Mouse (Mus musculus): ENCODE data around the gene Lzts2. TPM values are rescaled to one million over a fixed set of nuclear protein-coding genes. Genes with fewer than 3 reads are reported as not detected.

Lzts2 gene
- 56.9 and 63.2 TPM in 2 replicates for polyA plus RNA-seq (2015; fragmentation: Nextera tagmentation; extraction: Ambion mirVana)

DNA sequence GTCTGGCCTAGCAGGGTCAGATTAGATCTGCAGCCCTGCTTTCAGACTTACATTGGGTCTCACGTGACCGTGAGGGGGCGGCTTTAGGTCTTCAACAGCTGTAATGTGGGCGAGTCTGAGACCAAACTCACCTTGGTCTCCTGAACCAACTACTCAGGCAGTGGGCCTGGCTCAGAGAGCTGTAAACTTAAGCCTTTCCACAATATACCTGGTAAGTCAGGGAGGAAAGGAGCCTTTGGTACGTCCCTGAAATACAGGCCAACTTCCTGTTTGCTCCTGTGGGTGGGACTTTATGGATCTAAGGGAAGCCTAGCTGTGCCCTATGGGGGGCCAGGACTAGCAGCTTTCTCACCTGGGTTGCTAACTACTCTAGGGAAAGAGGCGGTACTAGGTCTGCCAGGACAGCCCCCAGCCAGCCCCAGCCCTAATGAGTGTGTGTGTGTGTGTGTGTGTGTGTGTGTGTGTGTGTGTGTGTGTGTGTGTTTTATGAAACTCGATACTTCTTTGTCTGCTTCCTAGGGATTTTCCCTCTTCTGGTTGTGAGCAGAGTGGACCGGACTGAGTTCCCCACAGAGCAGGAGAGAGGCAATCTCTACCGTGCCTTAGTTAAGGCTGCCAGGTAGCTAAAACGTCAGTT, at the start of gene Lzts2:
Gene Lzts2, plus strand, starts transcription at position 80 of the 637 bp plus-strand sequence.
- H3K27me3 ChIP-seq (replicated peaks), result no peaks in the 10 kb centered on the region
- peak within 1 kb of the TSS; percentile 63 for H3K4me3 ChIP-seq (replicated peaks)
- peaks cover 22% of the 10 kb centered on the region for H3K4me1 ChIP-seq (replicated peaks)
- 10% methylated on average over 10 of the region's 10 CpGs for WGBS
- H3K27ac ChIP-seq, result peak within 1 kb of the TSS; percentile 99
- peak within 1 kb of the TSS; percentile 83 for H3K4me2 ChIP-seq (replicated peaks)
- ATAC-seq, result peak; percentile 63
- H3K36me3 ChIP-seq, result peaks cover 19% of the 10 kb centered on the region
- peak within 1 kb of the TSS; percentile 76 for H3K9ac ChIP-seq
- H3K9me3 ChIP-seq, result no peaks in the 10 kb centered on the region

DNA sequence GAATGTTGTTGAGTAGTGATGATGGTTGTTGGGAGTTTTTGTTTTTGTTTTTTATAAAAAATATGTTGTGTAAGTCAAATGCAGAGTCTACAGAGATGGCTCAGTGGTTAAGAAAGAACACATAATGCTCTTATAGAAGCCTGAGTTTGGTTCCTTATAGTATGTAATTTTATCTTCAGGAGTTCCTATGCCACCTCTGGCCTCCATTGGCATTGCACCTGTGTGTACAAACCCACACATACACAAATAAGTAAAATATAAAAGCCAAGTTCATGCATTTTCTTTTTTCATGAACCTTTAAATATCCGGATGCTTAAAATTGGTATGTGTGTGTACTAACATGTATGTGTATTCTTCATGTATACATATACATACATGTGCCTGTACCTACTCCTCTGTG, 48.2 kb upstream of the Lzts2 start:
- Histone ChIP-seq H3K36me3 (peaks cover 48% of the 10 kb centered on the region), H3K4me1 (replicated peaks) (no peaks in the 10 kb centered on the region), H3K4me2 (replicated peaks) (no peak overlapping the region), H3K27ac (no peak overlapping the region), H3K9ac (no peak overlapping the region), H3K9me3 (no peaks in the 10 kb centered on the region), H3K27me3 (replicated peaks) (no peaks in the 10 kb centered on the region), H3K4me3 (replicated peaks) (no peak overlapping the region)
- WGBS, result 92% methylated on average over 1 of the region's 1 CpGs
- no peak for ATAC-seq

DNA sequence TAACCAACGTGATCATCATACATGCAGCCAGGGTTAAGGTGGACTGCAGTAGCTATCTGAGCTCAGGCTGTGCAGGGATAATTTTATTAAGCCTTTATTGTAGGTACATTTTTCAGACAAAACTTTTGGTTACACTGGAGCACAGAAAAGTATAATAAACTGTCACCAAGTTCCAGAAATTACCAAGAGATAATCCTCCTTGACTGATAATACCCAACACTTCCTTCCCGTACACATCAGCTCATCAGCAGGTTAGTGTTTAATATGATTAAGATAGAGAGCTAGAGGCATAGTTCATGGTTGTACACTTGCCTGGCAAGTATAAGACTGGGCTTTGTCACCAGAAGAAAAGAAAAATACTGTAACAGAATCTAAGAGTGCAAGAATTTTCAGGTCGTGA, 45.9 kb upstream of the Lzts2 start:
- Histone ChIP-seq H3K4me1 (replicated peaks) (no peaks in the 10 kb centered on the region), H3K9me3 (no peaks in the 10 kb centered on the region), H3K27me3 (replicated peaks) (no peaks in the 10 kb centered on the region), H3K27ac (no peak overlapping the region), H3K4me2 (replicated peaks) (no peak overlapping the region), H3K4me3 (replicated peaks) (no peak overlapping the region), H3K9ac (no peak overlapping the region), H3K36me3 (peaks cover 47% of the 10 kb centered on the region)
- WGBS, result 81% methylated on average over 3 of the region's 3 CpGs
- ATAC-seq, result no peak

DNA sequence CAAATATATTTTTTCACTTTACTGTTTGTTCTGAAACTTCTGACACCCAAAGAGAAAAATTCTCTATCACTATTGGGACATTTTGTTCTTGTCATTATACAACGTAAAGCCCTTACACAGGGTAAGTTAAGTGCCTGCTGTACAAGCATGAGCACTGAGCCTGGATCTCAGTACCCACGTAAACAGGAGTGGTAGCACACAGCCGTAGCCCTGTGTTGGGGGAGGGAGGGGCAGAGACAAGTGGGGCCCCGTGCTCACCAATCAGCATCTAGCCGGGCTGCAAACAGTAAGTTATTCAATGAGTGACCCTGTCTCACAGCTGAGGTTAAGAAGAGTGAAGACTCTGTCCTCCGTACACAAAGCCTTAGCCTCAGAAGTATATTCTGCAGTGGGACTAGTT, 37.6 kb upstream of the Lzts2 start:
- Histone ChIP-seq H3K9me3 (no peaks in the 10 kb centered on the region), H3K9ac (no peak overlapping the region), H3K4me3 (replicated peaks) (no peak overlapping the region), H3K4me2 (replicated peaks) (no peak overlapping the region), H3K4me1 (replicated peaks) (no peaks in the 10 kb centered on the region), H3K27ac (no peak overlapping the region), H3K27me3 (replicated peaks) (no peaks in the 10 kb centered on the region), H3K36me3 (peaks cover 48% of the 10 kb centered on the region)
- no peak for ATAC-seq
- WGBS, result 75% methylated on average over 6 of the region's 6 CpGs

DNA sequence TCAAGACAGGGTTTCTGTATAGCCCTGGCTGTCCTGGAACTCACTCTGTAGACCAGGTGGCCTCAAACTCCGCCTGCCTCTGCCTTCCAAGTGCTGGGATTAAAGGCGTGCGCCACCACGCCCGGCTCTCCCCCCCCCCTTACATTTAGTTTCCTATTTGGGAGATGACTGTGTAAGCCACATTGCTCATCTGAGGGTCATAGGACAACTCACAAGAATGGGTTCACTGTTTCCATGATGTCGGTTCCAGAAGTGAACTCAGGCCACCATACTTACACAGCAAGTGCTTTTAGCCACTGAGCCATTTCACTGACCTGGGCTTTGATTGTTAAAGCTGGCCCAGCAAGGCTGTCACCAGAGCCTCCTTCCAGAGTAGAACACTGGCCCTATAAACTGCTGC, 37.1 kb upstream of the Lzts2 start:
- no peaks in the 10 kb centered on the region for H3K27me3 ChIP-seq (replicated peaks)
- H3K36me3 ChIP-seq, result peaks cover 49% of the 10 kb centered on the region
- H3K4me2 ChIP-seq (replicated peaks), result no peak overlapping the region
- no peak overlapping the region for H3K27ac ChIP-seq
- no peaks in the 10 kb centered on the region for H3K9me3 ChIP-seq
- H3K4me1 ChIP-seq (replicated peaks), result no peaks in the 10 kb centered on the region
- no peak overlapping the region for H3K4me3 ChIP-seq (replicated peaks)
- no peak for ATAC-seq
- 88% methylated on average over 6 of the region's 6 CpGs for WGBS
- no peak overlapping the region for H3K9ac ChIP-seq

GRCm38 (mm10) chr19:44980787-44981186, 33.4 kb upstream of the Lzts2 start:
- Histone ChIP-seq H3K9ac (no peak overlapping the region), H3K4me2 (replicated peaks) (no peak overlapping the region), H3K27me3 (replicated peaks) (no peaks in the 10 kb centered on the region), H3K4me1 (replicated peaks) (no peaks in the 10 kb centered on the region), H3K27ac (no peak overlapping the region), H3K9me3 (no peaks in the 10 kb centered on the region), H3K4me3 (replicated peaks) (no peak overlapping the region), H3K36me3 (peaks cover 31% of the 10 kb centered on the region)
- no peak for ATAC-seq
- 81% methylated on average over 2 of the region's 2 CpGs for WGBS

DNA sequence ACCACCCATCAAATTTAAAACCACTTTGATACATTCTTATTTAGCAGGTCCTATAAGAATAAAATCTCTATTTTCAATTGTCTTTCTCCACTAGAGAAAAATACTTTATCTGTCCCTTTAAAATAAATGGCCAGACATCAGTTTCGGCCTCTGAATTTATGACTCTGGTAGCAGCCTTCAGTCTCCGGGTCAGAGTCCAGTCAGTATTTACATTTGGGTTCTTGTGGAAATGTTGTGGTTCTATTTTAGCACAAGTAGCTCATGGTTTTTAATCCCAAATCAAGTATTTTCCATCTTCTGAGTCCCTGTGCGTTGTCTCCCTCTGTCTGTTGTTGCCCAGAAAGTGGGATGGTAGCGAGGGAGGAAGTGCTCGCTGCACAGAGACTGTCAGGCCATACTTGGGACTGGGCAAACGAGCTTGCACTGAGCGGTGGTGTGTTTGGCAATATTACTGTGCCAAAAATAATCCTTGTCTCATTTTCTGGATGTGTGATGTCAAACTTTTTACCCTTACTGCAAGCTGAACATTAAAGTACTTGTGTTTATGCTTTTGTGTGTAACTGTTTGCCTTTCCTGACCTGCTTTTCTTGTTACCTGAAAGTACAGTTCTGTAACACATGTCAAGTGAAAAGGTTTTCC, 31.6 kb upstream of the Lzts2 start:
- H3K27me3 ChIP-seq (replicated peaks), result no peaks in the 10 kb centered on the region
- H3K9ac ChIP-seq, result no peak overlapping the region
- H3K4me3 ChIP-seq (replicated peaks), result no peak overlapping the region
- no peak for ATAC-seq
- no peaks in the 10 kb centered on the region for H3K9me3 ChIP-seq
- H3K4me1 ChIP-seq (replicated peaks), result peaks cover 8% of the 10 kb centered on the region
- peaks cover 21% of the 10 kb centered on the region for H3K36me3 ChIP-seq
- peak overlapping the region; percentile 66 for H3K27ac ChIP-seq
- WGBS, result 48% methylated on average over 7 of the region's 7 CpGs
- peak overlapping the region; percentile 28; the same call in 1 of the 2 replicates for H3K4me2 ChIP-seq (replicated peaks)

GRCm38 (mm10) chr19:44983366-44983765, 30.8 kb upstream of the Lzts2 start:
- WGBS, result 84% methylated on average over 6 of the region's 6 CpGs
- H3K4me1 ChIP-seq (replicated peaks), result peaks cover 8% of the 10 kb centered on the region
- H3K4me3 ChIP-seq (replicated peaks), result no peak overlapping the region
- no peaks in the 10 kb centered on the region for H3K9me3 ChIP-seq
- no peak overlapping the region for H3K9ac ChIP-seq
- H3K27ac ChIP-seq, result peak overlapping the region; percentile 64; the same call in 1 of the 2 replicates
- no peak for ATAC-seq
- peaks cover 17% of the 10 kb centered on the region for H3K36me3 ChIP-seq
- H3K4me2 ChIP-seq (replicated peaks), result no peak overlapping the region
- H3K27me3 ChIP-seq (replicated peaks), result no peaks in the 10 kb centered on the region

GRCm38 (mm10) chr19:44984420-44984819, 29.8 kb upstream of the Lzts2 start:
- 90% methylated on average over 4 of the region's 4 CpGs for WGBS
- H3K27ac ChIP-seq, result peak overlapping the region; percentile 77

DNA sequence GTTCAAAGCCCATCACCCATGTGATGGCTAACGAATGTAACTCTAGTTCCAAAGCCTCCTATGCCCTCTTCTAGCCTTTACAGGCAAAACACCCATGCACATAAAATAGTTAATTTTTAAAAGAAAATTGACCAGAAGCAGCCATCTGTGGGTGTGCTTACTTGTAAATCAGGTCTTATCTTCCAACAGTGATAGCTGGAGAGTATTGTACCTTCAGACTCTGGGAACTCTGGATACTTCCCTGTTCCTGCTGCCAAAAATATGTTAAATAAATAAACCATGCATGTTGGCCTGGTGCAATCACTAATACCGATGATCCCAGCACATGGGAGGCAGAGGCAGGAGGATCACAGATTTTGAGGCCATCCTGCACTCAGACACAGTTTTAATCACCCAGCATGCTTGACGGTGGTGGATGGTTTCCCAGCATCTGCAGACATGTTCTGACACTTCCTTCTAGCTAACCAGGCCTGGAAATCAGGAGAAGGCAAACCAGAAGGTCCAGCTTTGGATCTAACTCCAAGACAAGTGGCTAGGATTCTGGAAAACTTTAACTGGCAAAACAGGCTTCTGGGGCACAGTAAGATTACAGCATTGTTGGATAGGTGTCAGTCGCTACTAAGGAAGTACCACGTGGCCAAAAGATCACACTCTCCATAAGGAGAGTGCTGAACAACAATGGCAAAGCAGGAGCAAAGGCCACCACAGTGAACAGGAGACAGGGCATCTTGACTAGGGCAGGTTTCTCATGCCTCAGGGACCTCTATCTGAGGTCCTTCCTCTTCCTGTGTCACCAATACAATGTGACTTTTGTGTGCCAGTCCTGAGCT, 28.8 kb upstream of the Lzts2 start:
- whole genome bisulfite sequencing, result 35% methylated on average over 5 of the region's 5 CpGs

More at GRCm38 (mm10) chr19:44984420-44984819, 29.8 kb upstream of the Lzts2 start:
- Histone ChIP-seq H3K4me2 (replicated peaks) (no peak overlapping the region), H3K9me3 (no peaks in the 10 kb centered on the region), H3K27me3 (replicated peaks) (no peaks in the 10 kb centered on the region), H3K4me1 (replicated peaks) (peaks cover 10% of the 10 kb centered on the region), H3K4me3 (replicated peaks) (no peak overlapping the region), H3K36me3 (peaks cover 12% of the 10 kb centered on the region), H3K9ac (no peak overlapping the region)
- ATAC-seq, result no peak

DNA sequence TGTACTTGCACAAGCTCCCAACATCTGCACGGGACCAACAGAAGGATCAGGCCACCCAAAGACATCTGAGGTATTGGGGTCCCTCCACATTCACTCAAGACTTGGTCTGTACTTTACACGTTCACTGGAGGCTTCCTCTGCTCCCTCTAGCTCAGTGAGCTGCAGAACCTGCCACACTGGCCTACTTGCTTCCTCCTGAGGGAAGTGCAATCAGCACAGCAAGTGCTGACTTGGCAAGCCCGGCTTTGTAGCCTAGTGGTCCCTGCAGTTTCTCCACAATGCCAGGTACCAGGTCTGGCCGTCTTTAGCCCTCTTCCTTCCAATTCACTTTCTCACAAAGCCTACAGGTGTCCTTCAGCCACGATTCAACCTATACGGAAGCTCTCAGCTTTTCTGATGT, 27.2 kb upstream of the Lzts2 start:
- Histone ChIP-seq H3K27me3 (replicated peaks) (no peaks in the 10 kb centered on the region), H3K27ac (peak overlapping the region; percentile 88), H3K4me1 (replicated peaks) (peaks cover 21% of the 10 kb centered on the region), H3K9me3 (no peaks in the 10 kb centered on the region), H3K4me3 (replicated peaks) (no peak overlapping the region), H3K4me2 (replicated peaks) (no peak overlapping the region), H3K9ac (no peak overlapping the region), H3K36me3 (no peaks in the 10 kb centered on the region)
- 66% methylated on average over 6 of the region's 6 CpGs for WGBS
- no peak for ATAC-seq

More for the DNA sequence above, 28.8 kb upstream of the Lzts2 start:
- Histone ChIP-seq H3K36me3 (peaks cover 7% of the 10 kb centered on the region; the same call in 1 of the 2 replicates), H3K4me3 (replicated peaks) (no peak overlapping the region), H3K4me2 (replicated peaks) (peak overlapping the region; percentile 6; the same call in 1 of the 2 replicates), H3K27me3 (replicated peaks) (no peaks in the 10 kb centered on the region), H3K27ac (peak overlapping the region; percentile 88), H3K9ac (no peak overlapping the region), H3K4me1 (replicated peaks) (peaks cover 16% of the 10 kb centered on the region), H3K9me3 (no peaks in the 10 kb centered on the region)
- peak; percentile 59 for ATAC-seq

- ATAC-seq, result no peak
- Histone ChIP-seq H3K4me3 (replicated peaks) (no peak overlapping the region), H3K9me3 (no peaks in the 10 kb centered on the region), H3K27me3 (replicated peaks) (no peaks in the 10 kb centered on the region), H3K9ac (no peak overlapping the region), H3K27ac (no peak overlapping the region), H3K4me1 (replicated peaks) (peaks cover 26% of the 10 kb centered on the region), H3K4me2 (replicated peaks) (no peak overlapping the region), H3K36me3 (no peaks in the 10 kb centered on the region)
- 64% methylated on average over 6 of the region's 6 CpGs for WGBS
These were observed 26.4 kb upstream of the Lzts2 start for GRCm38 (mm10) chr19:44987851-44988250.

Data from intestine, embryonic 15.5 days (tissue).